Mouse (Mus musculus) lung, postnatal 36 days (tissue): ENCODE data around the gene Armc8.

Source experiments
- DNase-seq: peaks from one replicate; pipeline ENCODE4 v3.0.0; 2022; ENCODE audit warnings: mixed read lengths

Gene Armc8

DNA sequence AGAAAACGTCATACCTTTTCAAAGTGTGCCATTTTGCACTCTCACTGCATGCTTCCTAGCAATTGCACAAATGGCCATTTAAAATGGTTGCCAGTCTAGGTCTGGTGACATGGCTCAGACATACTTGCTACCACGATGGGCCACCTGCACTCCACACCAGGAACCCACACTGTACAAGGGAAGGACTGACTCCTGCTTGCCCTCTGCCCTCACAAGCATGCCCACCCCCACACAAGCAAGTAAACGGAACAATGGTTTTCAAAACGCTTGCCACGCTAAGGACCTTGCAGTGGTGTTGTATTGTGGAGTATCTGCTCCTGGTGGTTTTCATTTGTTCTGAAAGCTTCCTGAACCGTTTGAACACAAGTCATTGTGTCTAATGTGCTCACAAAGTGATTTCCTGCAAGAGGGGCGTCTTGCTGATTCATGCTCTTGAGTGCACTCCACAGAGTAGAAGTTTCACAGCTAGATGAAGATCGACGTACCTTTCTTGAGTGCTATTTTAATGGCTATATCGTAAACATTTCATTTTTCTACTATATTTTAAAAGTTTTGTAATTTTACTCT is 76.0 kb downstream of the Armc8 start:
- DNase-seq, result no peak

- DNase-seq, result no peak
These were observed 77.6 kb downstream of the Armc8 start for GRCm38 (mm10) chr9:99491050-99491449.

- no peak for DNase-seq
These were observed 80.9 kb downstream of the Armc8 start for GRCm38 (mm10) chr9:99487841-99488240.

- DNase-seq, result no peak
These were observed 81.5 kb downstream of the Armc8 start for GRCm38 (mm10) chr9:99487126-99487695.

DNA sequence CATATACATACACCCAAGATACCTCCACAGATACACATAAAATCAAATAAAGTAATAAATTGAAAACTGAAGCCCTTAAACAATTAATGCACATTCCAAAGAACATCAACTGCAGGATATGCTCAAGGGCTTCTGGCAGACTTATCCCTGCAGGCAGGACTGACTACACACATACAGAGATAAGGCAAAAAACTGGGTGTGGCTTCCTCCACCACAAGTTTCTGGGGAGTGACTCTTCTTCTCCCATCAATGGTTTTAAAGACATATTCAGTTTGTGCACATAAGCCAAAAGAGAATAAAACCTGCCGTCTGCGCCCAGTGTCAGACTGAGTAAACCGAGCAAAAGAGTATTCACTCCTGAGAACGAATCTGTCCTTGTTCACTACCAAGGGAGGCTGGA is 83.6 kb downstream of the Armc8 start:
- DNase-seq, result no peak

- no peak for DNase-seq
These were observed 84.1 kb downstream of the Armc8 start for GRCm38 (mm10) chr9:99484632-99485031.

GRCm38 (mm10) chr9:99483191-99483590 is 85.5 kb downstream of the Armc8 start:
- no peak for DNase-seq

- DNase-seq, result no peak
These were observed 87.9 kb downstream of the Armc8 start for GRCm38 (mm10) chr9:99480764-99481163.

- peak; percentile 19 for DNase-seq
These were observed 89.5 kb downstream of the Armc8 start for GRCm38 (mm10) chr9:99479181-99479711.

DNA sequence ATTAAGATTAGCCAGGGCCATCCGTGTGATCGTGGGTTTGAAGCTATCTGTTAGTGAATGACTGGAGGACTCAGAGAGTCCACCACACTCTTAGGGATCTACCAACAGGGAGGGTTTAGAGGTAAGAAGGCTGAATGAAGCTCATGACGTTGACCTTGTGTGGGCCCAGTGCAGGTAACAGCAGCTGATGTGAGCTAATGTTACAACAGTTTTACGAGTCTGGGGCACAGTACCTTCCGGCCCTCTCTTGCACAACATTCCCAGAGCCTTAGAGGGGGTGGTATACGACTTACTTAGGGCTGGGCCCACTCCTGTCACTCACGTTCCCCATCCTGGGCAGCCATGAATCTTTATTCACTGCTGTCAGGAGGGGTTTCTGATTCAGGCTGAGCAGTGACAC is 97.4 kb downstream of the Armc8 start:
- DNase-seq, result no peak

DNA sequence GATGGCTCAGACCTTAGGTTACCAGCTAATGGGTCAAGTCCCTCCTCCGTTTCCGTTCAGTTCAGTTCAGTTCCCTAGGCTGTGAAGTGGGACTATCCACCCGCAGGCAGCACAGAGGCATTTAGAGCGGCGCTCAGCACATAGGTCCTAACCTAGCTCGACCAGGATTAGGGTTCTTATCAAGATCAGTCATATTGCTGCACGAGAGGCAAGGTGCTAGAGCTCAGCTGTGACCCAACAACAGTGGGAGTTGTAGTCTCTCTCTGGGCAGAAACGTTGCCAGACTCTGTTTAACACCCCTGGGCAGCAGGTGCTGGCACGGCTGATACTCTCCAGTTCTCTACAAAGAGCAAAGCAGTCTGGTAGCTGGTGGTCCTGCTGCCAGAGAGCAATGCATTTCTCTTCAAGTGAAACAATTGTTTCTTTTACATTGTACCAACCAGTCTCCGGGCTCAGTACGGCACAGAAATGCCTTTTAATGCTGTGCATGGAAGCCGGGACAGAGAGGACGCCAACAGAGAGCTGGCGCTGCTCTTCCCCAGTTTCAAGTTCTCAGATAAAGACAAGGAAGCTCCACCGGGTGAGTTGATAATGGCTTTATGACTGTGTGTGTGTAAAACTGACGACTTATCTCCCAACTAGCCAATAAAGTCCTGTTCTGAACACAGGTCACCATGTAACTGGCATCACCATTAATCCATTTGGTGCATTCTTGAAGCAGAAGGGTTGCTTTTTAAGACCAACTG is 98.2 kb downstream of the Armc8 start:
- DNase-seq, result no peak

GRCm38 (mm10) chr9:99469681-99470273 is 98.9 kb downstream of the Armc8 start:
- peak; percentile 26 for DNase-seq

GRCm38 (mm10) chr9:99468572-99468971 is 100.1 kb downstream of the Armc8 start:
- DNase-seq, result no peak

GRCm38 (mm10) chr9:99464876-99465275 is 103.8 kb downstream of the Armc8 start:
- DNase-seq, result no peak

GRCm38 (mm10) chr9:99459730-99460129 is 109.0 kb downstream of the Armc8 start:
- no peak for DNase-seq

DNA sequence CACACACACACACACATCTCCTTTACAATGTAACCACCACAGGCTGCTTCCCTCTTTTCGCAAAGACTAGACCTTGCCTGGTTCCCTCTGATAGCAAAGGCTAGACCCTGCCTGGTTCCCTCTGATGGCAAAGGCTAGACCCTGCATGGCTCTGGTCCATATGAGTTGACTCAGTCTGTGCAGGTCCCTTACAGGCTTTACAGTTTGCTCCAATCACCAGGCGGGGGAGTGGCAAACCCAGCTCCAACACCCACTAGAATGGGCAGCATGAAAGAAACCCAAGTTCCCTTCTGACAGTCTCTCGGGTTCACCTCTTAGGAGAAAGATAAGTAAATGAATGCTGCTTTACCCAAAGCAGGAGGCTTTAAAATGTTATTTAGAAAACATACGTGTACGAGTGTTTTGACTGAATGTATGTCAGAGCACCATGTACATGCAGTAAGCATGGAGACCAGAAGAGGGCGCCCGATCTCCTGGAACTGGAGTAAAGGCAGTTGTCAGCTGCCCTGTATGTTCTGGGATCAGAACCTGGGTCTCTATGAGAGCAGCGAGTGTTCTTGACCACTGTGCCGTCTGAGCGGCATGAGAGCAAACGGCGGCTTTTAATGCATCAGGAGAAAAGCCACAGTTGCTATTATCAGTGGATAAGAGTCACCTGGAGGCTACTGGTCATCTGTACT is 110.0 kb downstream of the Armc8 start:
- DNase-seq, result peak; percentile 80

- DNase-seq, result no peak
These were observed 114.5 kb downstream of the Armc8 start for GRCm38 (mm10) chr9:99454211-99454610.

DNA sequence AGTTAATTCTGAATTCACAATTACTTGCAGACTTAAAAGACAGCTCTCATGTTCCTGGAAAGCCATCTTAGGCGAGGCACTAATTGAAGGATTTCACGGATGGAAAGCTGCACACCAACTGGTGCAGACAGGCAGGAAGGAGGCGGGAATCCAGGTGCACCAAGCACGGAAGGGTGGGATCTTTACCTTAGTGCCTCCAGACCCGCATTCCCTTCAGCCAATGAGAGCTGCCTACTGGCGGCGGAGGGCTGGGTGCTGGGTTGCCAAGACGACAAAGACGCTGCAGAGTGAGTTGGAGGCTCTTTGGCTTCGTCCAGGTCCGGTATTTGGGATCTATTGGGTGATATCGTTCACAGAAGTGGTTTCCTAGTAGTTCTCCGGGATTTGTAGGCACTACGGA is 117.5 kb downstream of the Armc8 start, which contains the start of gene Nme9:
Nme9 (plus strand) TSS at position 315 of the 400 bp plus-strand sequence.
- peak; percentile 23 for DNase-seq

DNA sequence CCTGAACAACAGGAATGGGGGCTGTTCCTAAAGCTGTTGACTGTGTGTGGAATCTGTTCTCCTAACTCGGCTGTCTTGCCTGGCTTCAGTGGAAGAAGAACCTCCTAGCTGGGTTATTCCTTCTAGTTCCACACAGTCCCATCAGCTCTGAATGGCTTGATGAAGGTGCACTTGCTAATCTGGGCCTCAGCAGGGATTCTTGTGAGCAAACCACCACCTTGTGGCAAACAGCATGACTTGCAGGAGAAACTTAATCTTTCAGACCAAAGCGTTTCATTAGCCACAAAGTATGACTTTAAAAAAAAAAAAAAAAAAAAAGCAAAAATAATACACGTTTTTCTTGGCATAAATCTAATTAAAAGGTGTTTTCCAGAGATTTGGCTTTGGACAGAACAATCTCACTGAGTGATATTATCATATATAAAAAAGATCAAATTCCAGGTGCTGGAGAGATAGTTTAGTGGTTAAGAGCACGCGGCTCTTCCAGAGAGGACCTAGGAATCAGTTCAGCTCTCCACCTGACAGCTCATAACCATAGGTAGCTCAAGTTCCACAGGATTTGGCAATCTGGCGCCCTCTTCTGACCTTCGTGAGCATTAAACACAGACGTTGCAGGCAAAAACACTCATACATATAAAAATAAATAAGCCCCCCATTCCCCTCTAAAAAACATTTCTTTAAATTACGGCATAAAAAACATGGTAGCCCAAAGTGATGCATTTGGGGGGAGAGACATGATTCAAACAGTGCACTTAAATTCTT is 118.6 kb downstream of the Armc8 start:
- peak; percentile 53 for DNase-seq

GRCm38 (mm10) chr9:99447323-99447722 is 121.4 kb downstream of the Armc8 start:
- DNase-seq, result no peak

- no peak for DNase-seq
These were observed 122.4 kb downstream of the Armc8 start for GRCm38 (mm10) chr9:99446259-99446658.

DNA sequence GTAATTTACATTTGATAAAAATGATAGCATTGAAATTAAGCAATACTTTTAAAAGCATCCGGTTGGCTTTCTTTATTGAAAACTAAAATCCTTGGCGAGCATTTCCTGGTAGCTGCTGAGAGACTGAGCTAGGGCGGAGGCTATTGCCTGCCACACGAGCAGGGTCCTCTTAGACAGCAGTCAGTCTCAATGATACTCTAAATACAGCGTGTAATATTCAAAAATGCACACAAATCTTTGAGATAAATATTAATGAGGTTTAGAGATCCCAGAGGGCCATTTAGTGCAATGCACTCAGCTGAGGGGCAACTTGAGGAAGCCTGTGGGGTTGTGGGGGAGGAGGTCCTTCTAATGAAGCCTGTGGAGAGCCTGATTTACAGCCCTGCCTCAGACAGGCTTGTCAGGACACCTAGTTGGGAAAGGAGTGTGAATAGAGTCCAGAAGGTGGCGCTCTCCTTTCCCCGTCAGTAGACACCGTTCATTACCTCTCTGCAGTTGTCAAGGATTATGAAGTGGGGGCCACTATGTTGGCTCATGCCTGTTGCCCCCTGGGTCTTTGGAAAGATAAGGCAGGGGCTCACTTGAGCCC is 124.0 kb downstream of the Armc8 start:
- DNase-seq, result peak; percentile 53
